Mouse (Mus musculus) liver (tissue): ENCODE measurements at regions not wholly inside any gene's neighbourhood (a gene's known extent, or its start where the extent isn't known, plus 50 kb on each side); places are given as distances from the start of the nearest gene placed in this dataset.
"Not testable (repeated sequence)": the region's sequence is repeated elsewhere in the genome, so short reads cannot be mapped to it uniquely, and the experiment has no call there.

Source experiments
- DNase-seq: peaks from one replicate; pipeline ENCODE4 v3.0.0-alpha.2; 2020; ENCODE audit warnings: mixed read lengths

- DNase-seq = no peak
Measured at GRCm38 (mm10) chr5:97330074-97330473, 62.1 kb downstream of the Naa11 start.

DNA sequence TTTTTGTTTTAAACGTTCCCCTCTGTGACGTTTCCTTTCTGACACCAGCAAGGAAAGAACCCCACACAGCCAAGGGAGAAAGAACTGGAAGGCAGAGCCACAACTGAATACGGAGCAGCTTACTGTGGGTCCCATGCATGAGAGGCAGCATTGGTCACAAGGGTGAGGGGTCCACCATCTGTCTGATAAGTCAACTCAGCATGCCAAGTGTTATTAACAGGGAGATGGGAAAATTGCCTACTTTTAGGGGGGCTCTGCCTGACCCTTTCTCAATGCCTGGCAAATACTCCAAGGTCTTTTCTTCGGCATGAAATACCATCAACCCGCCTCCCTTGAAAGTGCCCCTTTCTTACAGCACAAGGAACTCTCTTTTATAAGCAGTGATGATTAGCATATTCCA, 66.3 kb downstream of the Naa11 start:
- DNase-seq = no peak

DNA sequence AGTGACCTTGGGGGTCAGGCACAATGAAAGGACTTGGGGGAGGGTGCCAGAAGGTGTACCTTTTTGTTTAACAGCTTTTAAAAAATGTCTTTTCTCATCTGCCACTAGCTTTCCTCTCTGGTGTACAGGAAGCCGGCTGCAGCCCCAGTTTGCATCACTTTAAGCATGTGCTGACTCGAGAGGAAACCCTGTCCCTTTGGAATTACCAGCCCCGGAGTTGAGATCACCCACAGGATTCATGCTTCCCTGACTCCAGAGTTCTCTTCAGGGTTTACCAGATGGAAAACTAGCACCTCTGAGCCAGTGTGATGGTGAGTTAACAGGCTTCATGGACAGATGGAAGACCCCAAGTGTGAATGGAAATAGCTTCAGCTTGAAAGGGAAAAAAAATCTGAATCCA, 68.3 kb downstream of the Naa11 start:
- DNase-seq = no peak

DNA sequence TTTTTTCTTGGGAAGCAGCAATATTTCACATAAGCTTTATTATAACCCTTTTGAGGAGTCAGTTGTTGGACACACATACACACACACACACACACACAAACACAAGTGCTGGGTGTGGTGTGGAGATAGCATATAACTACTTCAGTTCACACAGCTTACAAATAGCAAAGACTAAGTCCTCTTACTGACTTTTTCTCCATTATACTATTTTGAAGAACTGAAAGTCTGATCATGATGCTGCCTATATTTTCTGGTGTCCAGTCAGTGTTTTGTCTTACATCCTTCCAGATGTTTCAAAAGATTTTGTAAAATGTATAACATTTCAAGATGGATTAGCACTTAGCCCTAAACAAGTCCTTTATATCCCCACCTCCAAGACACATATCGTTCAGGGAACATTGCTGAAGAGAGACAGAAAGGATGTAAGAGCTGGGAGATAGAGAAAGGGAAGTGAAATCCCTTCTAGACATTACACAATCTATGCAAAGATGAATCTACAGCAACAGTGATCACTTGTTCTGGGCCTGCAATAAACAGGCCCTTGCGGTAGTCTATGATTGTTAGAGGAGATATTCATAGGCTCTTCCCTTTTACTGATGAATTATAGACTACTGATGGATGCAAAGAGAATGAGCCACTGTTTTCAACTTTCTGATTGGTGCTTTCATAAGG, 72.2 kb downstream of the Naa11 start:
- DNase-seq = no peak

GRCm38 (mm10) chr5:97306902-97307301, 85.3 kb downstream of the Naa11 start:
- DNase-seq = no peak

GRCm38 (mm10) chr5:97304921-97305320, 87.3 kb downstream of the Naa11 start:
- DNase-seq = no peak

- no peak for DNase-seq
Measured at GRCm38 (mm10) chr5:97301621-97302020, 90.6 kb downstream of the Naa11 start.

GRCm38 (mm10) chr5:97300861-97301260, 91.3 kb downstream of the Naa11 start:
- DNase-seq = no peak

DNA sequence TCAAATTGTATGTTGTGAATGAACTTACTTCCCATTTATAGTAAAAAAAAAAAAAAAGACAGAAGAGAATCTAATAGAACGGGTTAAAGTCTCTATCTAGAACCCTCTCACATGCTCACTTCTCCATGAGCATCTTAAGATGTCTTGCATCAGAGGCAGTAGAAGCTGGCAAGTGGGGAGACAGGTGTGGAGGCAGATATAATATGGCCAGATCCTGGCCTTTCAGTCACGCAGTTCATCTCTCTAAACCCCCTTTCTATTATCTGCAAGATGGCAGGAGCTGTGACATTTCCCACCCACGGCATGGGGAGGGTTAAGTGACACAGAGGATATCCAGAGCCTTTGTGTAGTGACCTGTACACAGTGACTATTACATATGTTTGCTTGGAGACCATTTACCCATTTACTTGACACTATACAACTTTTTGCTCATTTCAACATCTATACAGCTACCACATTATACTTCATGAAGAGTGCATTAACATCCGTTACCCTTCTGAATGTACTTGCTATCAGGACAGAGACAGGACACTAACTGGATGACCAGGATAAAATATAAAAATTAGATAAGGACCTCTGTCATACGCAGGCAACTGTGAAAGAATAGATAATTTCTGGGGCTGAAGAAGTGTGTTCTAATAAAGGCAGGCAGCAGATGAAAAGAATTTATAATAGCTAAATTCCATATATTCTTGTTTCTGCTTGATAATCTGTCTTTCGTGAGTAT, 91.9 kb downstream of the Naa11 start:
- DNase-seq = peak; percentile 6

- DNase-seq = no peak
Measured at GRCm38 (mm10) chr5:97299631-97300030, 92.5 kb downstream of the Naa11 start.

GRCm38 (mm10) chr5:97296213-97296612, 96.0 kb downstream of the Naa11 start:
- no peak for DNase-seq

DNA sequence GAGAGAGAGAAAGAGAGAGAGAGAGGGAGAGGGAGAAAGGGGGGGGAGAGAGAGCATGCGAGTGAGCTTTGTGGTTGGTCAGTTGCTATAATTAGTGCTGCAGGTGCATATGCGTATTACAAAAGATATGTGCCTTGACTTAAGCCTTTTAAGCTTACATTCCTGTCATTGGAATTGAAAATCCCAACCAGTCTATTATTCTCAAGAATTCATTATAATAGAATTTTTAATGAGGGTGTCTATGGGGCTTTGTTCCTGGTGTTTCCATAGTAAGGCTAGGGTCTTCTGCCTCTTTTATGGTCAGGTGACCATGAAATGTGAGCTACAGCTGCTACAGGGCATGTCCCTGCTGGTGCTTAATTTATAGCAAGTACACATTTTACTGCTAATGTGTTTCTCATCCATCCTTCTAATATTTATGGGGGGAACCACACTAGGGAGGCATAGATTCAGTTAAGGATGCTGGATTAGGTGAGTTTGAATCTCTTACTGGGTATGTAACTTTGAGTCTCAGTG, 102.0 kb downstream of the Naa11 start:
- DNase-seq = no peak

DNA sequence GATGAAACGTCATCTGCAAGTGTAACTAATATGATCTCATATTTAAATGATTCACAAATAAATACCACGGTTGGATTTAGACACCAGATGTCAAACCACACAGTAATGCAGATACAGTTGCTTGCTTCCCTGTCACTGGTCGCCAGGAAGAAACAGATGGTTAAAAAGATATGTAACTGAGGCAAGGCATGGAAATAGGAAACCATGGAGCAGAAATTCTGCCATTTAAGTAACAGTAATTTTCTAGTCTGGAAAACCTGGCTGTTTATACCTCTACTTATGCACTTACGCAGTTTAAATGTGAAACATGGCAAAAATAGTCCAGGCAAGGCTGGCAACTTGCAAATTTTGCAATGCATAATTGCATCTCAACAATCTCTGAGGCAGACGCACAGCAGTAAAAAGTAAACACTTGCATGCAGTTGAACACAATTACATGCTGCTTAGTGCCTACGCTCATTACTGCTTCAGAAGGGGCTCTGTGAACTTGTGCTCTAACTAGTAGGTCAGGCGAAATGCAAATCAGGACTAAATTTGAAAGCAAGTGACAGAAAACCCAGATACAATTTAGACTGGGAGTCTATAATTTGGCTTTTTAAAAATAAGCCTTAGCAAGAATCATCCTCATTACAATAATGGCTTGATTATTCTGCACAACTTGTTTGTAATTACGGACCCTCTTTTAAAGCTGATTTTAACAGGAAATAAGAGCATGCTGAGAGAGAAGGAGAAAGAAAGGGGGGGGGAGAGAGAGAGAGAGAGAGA, 102.6 kb downstream of the Naa11 start:
- no peak for DNase-seq

DNA sequence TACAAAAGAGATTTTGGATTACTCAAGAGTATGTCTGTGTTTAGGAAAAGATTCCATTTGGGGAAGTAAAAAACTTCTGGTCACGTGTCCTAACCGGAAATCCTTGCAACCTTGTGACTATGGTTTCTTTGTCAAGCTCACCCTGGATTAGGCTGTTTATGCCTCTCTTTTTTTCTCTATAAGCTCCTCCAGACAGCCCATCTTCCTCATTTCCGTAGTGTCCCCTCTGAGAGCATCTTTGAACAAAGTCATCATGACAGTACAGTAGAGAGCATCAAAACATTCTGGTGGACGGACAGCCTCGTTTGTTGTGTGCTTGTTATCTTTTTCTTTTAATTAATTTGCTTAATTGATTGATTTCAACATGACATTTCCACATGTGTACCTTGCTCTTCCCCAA, 112.7 kb downstream of the Naa11 start:
- DNase-seq = no peak

DNA sequence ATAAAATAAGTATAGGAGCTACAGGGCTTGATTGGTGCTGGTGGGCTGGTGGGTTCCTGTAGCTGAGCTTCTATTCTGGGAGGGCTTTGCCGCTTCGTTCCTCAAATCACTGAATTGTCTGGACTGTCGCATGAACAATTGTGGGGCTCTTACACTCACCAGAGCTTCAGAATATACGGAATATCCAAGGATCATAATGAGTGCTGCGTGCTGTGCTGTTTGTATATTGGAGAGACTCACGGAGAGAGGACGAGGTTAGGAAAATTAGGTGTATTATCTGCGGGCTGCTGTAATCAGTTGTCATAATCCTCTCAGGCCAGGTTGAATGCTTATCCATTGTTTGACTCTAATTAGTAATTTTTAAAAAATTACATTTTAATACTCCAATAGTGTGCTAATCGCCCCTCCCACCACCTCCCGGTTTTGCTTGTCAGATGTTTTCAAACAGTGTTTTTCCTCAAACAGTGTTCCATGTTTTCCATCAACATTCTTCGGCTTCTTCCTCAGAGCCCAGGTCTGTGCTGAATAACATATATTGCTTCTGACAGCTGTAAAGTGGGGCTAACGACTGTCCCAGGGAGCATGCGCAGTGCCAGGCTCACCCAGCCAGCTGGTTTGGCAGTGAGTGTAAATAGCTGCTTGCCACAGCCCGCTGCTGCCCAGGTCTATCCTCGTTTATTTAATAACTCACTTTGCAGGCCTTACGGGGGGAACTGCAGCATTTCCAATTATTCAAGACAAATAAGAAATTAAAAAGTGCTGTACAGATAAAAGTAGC, 114.2 kb downstream of the Naa11 start:
- DNase-seq = no peak

DNA sequence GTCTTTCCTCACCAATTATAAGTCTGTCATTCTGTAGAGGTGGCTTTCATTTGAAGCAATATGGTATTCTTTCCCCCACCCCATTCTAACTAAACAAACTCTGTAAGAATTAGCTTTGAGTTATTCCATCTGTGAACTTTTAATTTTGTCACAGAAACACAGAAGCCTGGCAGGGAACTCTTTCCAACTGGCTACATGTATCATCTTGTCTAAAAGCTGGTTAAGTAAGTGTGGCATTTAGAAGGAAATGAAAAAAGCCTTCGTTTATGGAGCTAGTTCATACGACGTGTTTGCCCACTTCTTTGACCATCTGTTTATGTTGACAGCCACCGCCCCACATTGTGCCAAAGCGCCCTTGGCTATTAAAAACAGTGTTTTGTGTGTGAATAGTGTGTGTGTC, 115.5 kb downstream of the Naa11 start:
- DNase-seq = no peak

DNA sequence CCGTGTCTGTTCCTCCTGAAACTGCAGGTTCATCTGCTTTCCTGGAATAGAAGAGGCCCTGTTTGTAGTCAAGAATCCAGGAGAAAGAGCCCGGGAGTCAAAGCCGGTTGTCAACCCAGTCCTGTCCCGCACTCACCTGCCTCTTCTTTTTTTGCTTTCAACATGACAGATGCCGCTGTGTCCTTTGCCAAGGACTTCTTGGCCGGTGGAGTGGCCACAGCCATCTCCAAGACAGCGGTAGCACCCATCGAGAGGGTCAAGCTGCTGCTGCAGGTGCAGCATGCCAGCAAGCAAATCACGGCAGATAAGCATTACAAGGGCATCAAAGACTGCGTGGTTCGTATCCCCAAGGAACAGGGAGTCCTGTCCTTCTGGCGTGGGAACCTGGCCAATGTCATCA, 127.5 kb downstream of the Naa11 start:
- DNase-seq = not testable (repeated sequence)

DNA sequence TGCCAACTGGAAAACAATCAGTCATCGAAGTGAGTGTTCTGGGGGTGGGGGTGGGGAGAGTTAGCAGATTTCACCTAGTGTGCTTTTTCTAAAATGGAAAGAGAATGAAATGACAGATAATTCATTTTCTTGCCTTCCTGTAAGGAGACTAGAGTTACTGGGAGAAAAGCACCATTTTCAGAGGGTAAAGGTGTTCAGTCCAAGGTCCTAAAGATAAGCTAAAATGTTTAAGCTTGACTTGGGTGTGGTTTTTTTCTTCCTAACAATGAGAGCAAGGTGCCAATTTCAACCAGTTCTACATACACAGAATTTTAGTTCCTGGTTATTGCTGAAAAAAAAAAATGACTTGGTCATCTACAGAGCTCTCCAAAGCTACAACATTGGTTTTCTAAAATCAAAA, 135.1 kb downstream of the Naa11 start:
- DNase-seq = no peak

DNA sequence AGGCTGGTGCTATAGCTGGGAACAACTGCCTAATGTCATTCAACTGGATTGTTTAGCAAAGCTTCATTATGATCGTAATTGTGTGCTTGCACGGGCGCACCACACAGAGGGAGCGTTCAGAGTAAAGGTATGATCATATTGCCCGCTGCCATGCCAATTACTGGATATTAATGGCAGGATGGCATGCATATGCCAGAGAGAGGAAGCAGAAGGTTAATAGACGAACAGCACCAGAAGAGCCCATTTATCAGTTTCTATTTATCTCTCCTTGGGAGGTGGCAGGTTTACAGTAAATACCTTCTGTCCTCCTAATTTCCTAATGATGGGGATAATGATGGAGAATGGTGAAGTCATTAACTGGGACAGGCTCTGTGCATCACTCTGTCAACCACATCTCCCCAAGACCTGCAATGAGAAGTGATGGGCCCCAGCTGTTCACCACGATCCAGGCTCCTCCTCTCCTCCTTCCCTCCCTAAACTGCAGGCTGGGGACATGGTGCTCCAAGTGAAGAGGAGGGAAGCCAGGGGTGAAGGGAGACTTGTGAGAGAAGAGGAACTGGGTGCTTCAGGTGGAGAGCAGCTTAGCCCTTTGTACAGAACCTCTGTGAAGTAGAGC, 135.6 kb downstream of the Naa11 start:
- DNase-seq = no peak

DNA sequence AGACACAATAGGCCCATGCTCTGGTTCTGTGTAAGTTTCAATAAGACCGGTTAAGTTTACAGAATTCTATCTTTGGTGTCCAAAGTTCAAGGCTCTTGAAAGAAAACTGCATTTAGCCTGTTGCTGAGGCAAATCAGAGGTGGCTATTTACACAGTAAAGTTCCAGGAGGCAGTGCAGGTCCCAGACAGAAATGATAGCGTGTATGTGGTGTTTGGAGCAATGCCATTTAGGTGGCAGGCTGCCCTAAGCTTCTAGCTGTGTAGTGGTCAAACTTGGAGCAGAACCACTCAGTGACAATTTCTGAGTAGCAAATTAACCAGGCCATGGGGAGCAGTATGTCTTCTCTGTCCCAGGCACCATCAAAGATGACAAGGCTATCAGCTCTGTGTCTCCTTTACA, 125.5 kb upstream of the Paqr3 start:
- no peak for DNase-seq

DNA sequence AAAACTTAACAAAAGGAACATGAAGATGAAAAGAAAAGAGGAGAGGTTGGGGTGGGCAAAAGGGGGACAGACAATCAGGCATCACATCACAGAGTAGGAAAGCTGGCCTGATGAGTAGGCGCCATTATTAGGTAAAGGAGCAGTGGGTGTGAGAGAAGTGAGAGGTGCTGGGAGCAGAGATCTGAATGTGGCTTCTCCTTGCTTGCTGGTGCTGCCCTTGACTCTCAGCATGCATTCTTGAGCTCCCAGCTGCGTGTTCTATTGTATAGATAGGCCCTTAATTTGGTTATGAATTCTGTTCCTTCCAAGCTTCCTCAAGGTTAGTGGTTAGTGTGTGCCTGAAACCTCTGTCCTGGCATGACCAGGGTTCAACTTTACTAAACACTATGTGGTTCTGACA, 115.0 kb upstream of the Paqr3 start:
- DNase-seq = no peak

GRCm38 (mm10) chr5:97223238-97223857, 112.0 kb upstream of the Paqr3 start:
- DNase-seq = no peak
